Mouse (Mus musculus): ENCODE measurements at regions not wholly inside any gene's neighbourhood (a gene's known extent, or its start where the extent isn't known, plus 50 kb on each side); places are given as distances from the start of the nearest gene placed in this dataset.
A peak's percentile ranks its signal among the peaks of the same experiment; 100 is the strongest.

DNA sequence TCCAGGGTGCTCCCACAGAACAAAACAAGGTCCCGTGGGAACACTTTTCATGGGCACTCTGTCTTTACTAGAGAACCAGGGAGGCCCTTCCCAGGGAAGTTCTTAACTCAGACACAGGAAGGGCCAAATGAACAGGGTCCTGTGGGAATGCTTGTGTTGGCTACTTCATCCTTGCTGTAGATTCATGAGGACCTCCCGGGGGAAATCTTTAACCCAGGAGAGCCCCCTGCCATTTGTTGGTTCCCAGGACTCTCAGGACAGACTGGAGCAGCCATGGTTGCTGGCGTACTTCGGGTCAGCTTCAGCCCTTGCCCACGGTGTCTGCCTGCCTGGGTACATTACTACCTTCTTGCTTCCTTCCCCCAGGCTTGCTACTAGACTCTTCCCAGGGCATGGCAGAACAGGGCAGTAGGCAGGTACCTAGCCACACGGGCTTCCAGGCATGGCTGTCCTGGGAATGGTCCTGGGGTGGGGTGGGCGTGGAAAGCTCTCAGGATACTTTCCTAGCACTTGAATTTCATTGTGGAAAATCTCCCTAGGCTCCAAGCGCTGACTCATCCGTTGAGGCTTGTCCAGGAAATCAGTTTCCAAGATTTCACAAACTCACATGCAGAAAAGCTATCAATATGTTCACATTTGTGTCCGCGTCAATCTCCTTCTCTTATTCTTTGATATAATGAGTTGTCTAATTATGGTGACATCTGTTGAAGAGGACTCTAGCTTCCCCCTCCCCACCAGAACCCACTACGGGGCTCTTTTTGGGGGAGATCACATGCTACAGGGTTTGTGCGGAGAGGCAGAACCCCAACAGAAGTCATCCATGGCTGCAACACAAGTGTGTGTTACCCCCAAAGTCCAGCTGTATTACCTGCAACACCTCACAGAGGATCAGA is 148.6 kb downstream of the Sec61b start:
- DNase-seq (ENCODE audit: low spot score), result no peak

DNA sequence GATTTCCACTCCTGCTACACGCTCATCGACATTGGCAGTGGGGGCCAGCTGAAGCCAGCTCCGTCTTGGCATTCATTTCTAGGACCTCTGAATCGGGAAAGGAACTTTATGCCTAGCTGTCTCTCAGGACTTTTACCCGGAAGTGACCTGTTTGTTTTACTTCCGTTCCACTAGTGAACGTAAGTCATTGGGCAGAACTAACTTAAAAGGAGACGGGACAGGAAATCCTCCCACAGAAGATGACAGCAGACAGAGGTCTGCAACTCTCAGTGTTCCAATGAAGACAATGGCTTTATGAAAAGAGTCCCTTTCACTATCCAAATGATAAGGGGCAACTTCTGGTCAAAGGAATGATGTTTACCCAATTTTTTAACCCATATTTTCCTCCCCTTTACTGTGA is 155.5 kb downstream of the Sec61b start:
- DNase-seq (ENCODE audit: low spot score), result no peak

DNA sequence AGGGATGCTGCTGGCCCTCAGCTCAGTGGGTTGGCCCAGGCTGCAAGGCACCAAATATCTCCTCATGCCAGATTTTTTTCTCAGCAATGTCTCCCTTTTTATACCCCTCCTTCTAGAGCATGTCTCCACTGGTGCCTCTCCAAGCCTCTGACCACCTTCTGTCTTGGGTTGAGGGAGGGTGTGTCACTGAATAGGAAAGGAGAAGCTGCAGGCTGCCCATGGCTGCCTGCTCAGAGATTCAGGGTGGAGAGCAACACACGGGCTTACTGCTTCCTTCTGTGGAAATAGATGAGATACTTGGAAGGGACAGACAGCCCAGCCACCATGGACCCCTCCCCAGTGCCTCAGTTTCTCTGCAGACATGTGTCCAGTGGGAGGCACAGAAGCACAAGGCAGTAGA is 156.0 kb downstream of the Sec61b start:
- no peak for DNase-seq (ENCODE audit: low spot score)

DNA sequence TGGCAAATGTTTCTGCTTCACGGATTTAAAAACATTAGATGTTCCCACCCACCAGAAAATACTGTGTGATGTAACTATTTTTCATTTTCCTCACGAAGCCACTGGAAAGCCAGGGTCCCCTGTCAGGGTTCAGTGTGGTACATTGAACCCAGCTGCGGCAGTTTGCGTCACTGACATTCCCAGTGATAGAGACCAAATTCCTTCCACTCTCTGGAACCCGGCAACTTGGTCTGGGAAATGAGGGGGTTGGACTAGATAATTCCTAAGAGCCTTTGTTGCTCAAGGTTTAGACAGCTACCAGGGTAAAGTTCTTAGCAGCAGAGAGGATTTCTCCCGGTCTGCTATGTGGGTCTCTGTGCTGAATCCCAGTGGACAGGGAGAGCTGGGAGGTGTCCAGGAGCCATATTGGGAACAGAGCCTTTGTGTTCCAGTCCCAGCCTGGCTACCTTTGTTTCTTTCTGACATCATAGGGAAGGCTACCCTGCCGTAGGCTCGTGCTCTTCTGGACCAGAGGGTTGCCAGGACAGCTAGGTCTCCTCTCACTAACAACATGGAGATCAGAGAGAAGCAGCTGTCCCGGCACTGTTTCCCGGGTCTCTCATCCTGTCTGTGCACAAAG is 164.5 kb downstream of the Sec61b start:
- DNase-seq (ENCODE audit: low spot score), result no peak

DNA sequence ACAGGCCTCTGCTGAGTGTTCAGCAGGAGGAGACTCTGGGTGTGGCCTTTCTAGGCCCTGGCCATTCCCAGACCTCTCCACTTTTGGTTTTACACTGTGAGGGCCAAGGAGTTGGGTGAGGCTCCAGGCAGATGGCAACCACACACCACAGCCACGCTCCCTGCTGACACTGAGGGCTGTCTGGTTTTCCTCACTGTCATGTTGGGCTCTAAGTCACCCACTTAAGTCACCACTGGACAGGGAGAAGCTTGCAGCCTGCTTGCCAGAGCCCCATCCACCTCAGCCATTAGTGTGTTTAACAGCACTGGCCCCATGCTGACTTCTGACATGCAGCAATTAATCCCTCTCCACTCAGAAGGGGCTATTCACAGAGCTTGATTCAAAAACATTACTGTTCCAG is 170.6 kb downstream of the Sec61b start:
- DNase-seq (ENCODE audit: low spot score), result no peak

DNA sequence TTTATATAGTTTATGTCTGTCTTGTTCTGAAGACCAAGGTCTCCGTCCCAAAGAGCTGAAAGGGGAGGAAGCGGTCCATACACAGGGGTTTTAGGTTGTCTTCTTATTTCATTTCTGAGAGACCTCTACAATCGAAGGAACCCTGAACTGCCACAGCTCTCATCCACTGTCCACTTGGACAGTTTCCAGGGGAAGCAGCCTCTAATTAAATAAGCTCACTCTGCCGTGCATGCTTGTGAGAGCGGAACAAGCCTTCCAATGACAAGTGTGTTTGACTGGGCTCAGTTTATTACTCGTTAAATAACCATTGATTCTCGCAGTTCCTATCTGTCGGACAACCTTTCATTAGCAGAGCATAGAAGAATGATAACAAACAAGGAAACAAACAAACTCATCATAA is 174.2 kb downstream of the Sec61b start:
- DNase-seq (ENCODE audit: low spot score), result no peak

DNA sequence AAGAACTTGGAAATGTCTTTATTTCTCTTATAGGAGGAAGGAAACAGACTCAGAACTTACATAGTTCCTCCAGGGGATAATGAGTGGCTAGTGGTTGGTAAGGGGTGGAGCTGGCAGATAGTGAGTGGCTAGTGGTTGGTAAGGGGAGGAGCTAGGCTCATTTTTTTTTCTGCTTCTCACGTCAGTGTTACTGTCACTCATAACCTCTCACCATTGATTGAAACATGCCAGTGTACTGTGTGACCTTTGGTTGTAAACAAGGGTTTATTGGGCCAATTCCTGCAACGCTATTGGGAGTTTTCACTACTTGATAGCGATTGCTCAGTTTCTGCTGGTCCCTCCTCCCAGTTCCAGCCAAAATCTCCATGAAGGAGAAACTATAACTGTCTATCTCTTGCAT is 175.5 kb downstream of the Sec61b start:
- DNase-seq (ENCODE audit: low spot score), result no peak

DNA sequence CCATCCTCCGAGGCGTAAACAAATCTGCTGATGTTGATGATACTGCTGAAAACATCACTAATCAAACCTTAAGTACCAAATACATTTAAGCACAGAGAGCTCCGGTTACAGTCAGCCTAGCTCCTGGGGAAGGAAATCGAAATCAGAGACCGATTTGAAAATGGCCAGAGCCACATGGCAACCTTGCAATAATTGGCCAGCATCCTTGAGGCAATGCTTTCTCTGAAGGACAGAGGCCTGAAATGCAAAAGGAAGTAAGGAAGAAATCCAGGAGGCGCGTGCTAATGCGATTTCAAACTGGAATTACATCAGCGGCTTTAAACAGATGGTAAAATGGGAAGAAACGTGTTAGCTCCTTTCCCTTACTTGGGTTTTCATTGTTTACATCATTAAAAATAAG is 177.1 kb downstream of the Sec61b start:
- DNase-seq (ENCODE audit: low spot score), result no peak

DNA sequence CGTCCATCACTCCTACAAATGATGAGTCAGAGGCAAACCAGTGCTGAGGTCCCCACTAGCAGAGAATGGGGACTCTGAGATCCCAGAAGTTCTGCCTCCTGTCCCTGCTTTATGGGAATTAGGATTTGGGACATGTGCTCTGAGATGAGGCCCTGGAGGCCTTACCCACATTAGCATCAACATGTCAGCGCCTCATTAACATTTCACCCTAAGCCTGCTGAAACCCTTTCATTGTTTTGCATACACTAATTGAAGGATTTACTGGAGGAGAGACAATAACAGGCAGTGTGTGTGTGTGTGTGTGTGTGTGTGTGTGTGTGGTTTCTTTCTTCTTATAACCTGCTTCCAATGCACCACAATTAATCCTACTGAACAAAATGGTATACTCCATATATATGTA is 178.7 kb downstream of the Sec61b start:
- no peak for DNase-seq (ENCODE audit: low spot score)

DNA sequence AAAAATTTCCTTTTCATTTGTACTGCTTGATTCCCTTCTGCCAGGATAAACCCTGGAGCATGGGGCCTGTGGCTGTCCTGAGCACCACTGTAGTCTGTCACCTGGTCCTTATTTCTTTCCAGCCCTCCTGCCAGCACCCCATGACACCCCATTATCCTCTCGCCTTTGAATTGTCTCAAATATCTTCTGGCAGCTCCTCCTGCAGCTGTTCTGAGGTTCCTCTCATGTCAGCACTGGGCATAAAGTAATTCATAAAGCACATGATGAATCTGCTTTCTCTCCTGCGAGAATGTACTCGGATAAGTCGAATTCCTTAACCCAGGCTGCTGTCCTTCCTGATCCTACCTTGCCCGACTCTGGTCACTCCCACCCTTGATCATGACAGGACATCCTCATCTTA is 195.1 kb downstream of the Sec61b start:
- no peak for DNase-seq (ENCODE audit: low spot score)

DNA sequence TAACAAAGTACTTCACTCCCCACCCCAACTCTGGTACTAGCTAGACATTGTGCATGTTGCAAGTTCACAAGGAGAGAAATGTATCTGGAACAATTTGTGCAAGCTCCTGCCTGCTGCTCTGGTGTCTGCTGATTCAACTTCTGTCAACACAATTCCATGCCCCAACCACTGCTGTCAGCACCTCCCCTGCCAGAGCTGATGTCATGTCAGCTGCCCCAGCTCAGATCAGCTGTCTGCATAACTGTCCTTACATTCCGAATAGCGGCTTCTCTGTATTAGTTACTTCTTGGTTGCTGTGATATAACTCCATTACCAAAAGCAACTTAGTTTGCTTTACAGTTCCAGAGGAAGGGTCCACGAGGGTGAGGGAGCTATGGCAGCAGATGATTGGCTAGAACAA is 196.0 kb downstream of the Sec61b start:
- DNase-seq (ENCODE audit: low spot score), result no peak

DNA sequence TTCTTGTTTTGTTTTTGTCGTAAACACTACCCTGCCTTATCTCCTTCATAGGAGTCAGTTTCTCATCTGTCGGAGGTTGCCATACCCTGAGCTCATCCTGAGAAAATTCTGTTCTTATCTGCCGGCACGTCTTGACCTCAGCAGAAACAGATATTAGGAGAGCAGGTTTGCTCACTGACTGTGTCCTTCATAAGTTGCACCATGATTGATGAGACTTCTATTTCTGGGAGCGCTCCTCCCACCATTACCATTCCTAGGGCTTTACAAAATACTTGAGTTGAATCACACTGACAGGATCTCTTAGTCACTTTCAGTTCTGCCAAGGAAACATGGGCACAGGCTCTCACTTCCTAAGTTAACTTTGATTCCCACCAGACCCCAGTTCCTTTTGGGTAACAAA is 196.9 kb downstream of the Sec61b start:
- no peak for DNase-seq (ENCODE audit: low spot score)

DNA sequence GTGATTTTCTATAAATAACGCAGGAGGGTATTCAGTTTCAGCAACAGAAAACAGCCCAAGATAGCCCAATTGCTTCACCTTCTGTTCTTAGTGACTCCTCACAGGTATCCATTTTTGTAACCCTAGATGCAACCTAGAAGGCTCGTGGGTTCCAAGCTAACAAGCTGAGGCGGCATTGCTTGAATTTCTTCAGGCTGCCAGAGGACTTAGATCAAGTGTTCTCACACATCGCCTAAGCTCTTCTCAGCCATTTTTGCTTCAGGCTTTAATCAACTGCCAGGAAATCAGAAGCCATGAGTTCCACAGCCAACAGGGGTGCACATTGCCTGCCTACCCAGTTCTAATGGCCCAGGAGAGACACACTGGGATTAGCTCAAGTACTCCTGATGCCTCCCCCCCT is 206.7 kb downstream of the Sec61b start:
- no peak for DNase-seq (ENCODE audit: low spot score)

DNA sequence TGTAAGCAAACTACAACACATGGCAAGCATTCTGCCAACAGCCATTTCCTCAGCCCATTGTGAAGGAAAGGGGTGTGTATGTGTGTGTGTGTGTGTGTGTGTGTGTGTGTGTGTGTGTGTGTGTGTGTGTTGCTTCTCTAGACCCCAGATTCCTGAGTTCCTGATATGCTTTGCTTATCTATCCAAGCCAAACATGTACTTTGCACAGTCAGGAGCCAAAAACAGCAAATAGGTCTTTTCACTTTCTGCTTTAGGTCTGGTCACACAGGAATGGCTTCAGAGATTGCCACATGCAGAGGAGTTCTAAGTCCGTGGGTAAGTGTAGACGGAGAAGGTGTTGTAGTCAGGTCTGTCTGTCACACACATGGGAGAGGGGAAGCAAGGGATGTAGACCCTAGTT is 216.7 kb downstream of the Sec61b start:
- DNase-seq (ENCODE audit: low spot score), result no peak

DNA sequence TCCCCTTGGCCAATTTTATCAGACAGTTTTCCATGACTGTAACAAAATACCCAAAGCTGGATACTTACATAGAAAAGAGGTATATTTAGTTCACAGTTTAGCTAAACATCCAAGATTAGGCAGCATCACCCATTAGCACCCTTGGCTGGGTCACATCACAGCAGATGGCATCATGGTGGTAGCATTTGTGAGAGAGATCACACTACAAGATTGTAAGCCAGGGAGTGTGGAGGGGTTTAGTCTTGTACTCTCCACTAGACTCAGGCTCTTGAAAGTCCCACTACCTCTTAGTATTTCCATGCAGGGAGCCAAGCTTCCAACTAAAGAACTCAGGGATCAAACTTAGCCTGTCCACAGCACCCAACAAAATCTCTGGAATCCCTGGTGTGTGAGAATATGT is 218.2 kb downstream of the Sec61b start:
- no peak for DNase-seq (ENCODE audit: low spot score)

DNA sequence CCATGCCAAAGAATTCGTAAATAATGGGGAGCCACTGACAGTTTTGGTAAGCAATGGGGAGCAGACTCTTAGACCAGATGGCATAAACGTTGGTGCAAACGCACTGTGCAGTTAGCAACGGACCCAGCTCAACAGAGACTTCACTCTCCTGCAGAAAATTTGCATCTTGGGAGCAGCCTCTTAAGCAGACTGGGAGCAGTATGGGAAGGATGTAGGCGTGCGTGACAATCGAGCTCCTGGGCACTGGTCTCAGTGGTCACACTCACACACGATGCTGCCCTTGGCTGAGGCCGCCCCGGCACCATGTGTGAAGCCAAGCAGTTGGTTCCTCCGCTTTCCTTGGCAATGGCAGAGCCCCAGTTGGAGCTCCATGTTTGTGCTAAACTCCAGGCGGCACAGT is 218.8 kb downstream of the Sec61b start:
- DNase-seq (ENCODE audit: low spot score), result no peak

DNA sequence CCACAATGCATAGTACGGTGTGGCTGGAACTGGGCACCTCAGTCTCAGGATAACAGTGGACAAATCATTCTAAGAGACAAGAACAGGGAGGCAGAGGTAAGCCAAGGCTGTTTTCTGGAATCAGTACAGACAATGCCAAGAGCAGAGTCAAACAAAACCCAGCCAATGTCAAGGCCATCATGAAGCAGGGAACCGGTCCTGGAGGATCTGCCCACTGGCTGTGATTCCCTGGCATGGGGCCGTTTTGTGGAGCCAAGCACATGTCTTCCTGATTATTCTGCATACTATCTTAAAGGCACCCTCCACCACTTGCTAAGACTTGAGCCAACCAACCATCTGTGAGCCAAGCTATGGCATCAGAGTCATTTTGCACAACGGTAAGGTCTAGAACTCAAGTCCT is 222.6 kb downstream of the Sec61b start:
- no peak for DNase-seq (ENCODE audit: low spot score)

DNA sequence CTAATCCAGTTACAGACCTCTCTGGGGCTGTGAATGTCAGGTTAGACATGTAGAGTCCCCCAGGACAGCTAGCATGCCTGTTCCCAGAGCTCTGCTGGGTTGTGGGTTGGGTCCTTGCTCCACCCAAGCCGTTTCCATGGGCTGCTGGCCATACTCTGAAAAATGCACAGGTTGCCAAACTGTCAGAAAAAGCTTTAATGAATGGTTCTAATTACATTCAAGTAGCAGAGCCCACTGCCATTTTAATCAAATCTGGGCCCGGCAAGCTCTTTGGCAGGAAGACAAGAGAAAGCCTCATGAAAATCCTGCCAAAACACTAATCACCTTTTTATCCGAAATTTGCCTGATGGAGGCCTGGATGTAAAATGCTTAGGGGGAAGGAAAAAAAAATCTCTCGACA is 224.1 kb downstream of the Sec61b start:
- no peak for DNase-seq (ENCODE audit: low spot score)

DNA sequence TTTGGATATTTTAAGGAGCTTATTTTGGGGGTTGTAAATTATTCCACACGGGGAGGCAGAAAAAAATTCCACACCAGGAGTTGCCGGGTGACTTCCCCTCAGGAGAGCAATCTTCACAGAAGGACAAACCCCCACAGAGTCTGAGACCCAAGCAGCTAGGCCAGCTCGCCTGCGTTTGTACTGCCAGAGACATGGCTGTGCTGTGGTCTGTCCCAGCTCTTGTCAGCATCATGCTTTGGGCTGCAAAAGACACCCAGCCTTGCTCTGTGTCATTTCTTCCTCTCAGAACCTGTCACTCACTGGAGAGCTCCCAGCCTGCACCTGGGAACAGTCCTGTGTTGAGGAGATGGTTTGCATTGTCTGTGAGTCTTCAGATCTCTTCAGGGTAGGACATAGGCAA is 224.5 kb downstream of the Sec61b start:
- DNase-seq (ENCODE audit: low spot score), result no peak

DNA sequence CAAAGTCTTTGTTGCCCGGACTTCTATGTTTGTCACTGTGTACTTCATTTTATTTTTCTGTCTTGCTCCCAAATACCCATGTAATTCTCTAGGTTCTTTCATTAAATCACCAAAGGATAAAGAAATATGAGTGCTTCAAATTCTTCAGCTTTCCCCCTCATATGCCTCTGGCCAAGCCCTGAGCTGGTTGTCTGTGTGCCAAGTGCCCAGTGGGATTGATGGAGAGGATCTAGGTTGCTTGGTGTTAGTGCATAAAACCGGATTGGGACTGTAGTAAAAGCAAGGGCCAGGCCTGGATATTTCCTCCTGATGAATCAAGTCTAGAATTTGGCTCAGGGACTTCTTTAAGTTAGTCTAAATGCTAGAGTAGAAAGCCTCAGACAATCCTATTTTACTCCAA is 229.0 kb downstream of the Sec61b start:
- DNase-seq (ENCODE audit: low spot score), result no peak

DNA sequence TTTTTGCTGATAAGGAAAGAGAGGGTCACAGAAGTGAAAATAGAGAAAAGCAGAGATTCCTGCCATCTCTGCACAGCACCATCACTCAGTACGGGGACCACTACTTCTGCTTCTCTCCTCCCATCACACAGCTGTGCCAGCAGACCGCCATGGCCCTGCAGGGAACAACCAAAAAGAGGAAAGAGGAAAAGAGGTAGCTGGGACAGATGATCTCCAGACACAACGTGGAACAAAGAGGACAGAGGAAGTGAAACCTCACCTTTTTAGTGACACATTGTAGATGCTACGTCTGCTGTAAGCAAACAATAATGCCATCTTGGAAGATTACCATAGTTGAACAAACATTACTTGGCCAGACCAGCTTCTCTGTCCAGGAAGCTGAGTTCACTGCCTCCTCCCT is 230.1 kb downstream of the Sec61b start:
- no peak for DNase-seq (ENCODE audit: low spot score)

DNA sequence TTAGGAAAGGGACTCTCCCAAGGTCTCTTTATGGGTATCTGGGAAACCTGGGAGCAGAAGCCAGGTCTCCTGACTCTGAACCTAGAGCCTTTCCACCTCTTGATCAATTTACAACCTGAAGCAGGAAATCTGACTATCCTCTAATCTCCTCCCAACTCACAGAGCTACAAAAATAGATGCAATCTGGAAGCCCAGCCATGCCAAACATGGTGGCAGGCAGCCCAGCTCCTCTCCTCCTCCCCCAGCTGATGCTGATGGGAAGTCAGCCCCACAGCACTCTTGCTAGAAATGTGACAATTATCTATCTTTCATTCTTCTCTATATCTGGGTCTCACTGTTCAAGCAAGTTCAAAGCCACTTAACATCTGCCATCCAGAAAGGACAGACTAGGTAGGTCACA is 233.5 kb downstream of the Sec61b start:
- peak; percentile 47 for DNase-seq (ENCODE audit: low spot score)

DNA sequence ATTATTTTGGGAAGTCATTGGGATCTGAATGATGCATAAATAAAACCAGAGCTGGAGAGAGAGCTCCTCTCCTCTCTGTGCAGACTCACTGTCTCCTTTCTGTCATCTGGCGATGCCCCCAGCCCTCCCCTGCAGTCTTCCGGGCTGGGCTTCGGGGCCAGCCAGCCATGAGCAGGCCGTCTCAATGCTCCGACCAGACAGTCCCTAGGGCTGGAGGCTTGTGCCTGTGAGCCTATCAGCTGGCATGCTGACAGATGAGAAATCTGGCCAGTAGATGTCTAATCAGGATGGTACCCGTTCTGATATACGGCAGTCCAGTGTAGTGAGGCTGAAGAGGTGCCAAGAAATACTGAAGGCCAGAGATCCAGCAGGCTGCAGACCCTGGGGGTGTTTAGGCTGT is 238.9 kb downstream of the Sec61b start:
- DNase-seq (ENCODE audit: low spot score), result no peak
